Mouse (Mus musculus): ENCODE measurements around the gene Plp2.
A peak's percentile ranks its signal among the peaks of the same experiment; 100 is the strongest.
"Not testable (repeated sequence)": the region's sequence is repeated elsewhere in the genome, so short reads cannot be mapped to it uniquely, and the experiment has no call there.

Plp2 gene

GRCm38 (mm10) chrX:7670921-7671623, at the start of gene Plp2:
Gene Plp2, minus strand, starts transcription at chrX:7671390.
- no peak for DNase-seq (ENCODE audit: low read depth, low spot score)

- DNase-seq (ENCODE audit: low read depth, low spot score), result not testable (repeated sequence)
Observed at GRCm38 (mm10) chrX:7716058-7716457, 44.9 kb upstream of the Plp2 start.

GRCm38 (mm10) chrX:7714135-7714899, 43.1 kb upstream of the Plp2 start, which contains the start of gene Wdr45:
Gene Wdr45, plus strand, starts transcription at chrX:7714333.
- peak; percentile 95 for DNase-seq (ENCODE audit: low read depth, low spot score)

- not testable (repeated sequence) for DNase-seq (ENCODE audit: low read depth, low spot score)
Observed at GRCm38 (mm10) chrX:7713764-7714134, 42.6 kb upstream of the Plp2 start.

GRCm38 (mm10) chrX:7696954-7697381, 25.8 kb upstream of the Plp2 start, which contains the start of gene Gpkow:
Gene Gpkow, plus strand, starts transcription at chrX:7697131.
- peak; percentile 94 for DNase-seq (ENCODE audit: low read depth, low spot score)

- no peak for DNase-seq (ENCODE audit: low read depth, low spot score)
Observed at GRCm38 (mm10) chrX:7696520-7696919, 25.3 kb upstream of the Plp2 start.

GRCm38 (mm10) chrX:7692862-7693261, 21.7 kb upstream of the Plp2 start:
- no peak for DNase-seq (ENCODE audit: low read depth, low spot score)

GRCm38 (mm10) chrX:7690486-7690885, 19.3 kb upstream of the Plp2 start:
- DNase-seq (ENCODE audit: low read depth, low spot score), result no peak

- DNase-seq (ENCODE audit: low read depth, low spot score), result no peak
Observed at GRCm38 (mm10) chrX:7688321-7688720, 17.1 kb upstream of the Plp2 start.

- DNase-seq (ENCODE audit: low read depth, low spot score), result no peak
Observed at GRCm38 (mm10) chrX:7680864-7681263, 9.7 kb upstream of the Plp2 start, which contains the start of gene Magix. Gene Magix, minus strand, starts transcription at chrX:7681251.

GRCm38 (mm10) chrX:7680057-7680412, 8.8 kb upstream of the Plp2 start:
- DNase-seq (ENCODE audit: low read depth, low spot score), result no peak

GRCm38 (mm10) chrX:7679405-7680056, 8.3 kb upstream of the Plp2 start:
- DNase-seq (ENCODE audit: low read depth, low spot score), result peak; percentile 58

- DNase-seq (ENCODE audit: low read depth, low spot score), result no peak
Observed at GRCm38 (mm10) chrX:7678986-7679385, 7.8 kb upstream of the Plp2 start.

GRCm38 (mm10) chrX:7675001-7675380, 3.8 kb upstream of the Plp2 start:
- no peak for DNase-seq (ENCODE audit: low read depth, low spot score)

GRCm38 (mm10) chrX:7674284-7675000, 3.3 kb upstream of the Plp2 start:
- no peak for DNase-seq (ENCODE audit: low read depth, low spot score)

GRCm38 (mm10) chrX:7673578-7674281, 2.5 kb upstream of the Plp2 start:
- DNase-seq (ENCODE audit: low read depth, low spot score), result no peak

GRCm38 (mm10) chrX:7672739-7673138, 1.5 kb upstream of the Plp2 start:
- DNase-seq (ENCODE audit: low read depth, low spot score), result no peak

- DNase-seq (ENCODE audit: low read depth, low spot score), result no peak
Observed at GRCm38 (mm10) chrX:7670390-7670881, 754 bp downstream of the Plp2 start.

- DNase-seq (ENCODE audit: low read depth, low spot score), result no peak
Observed at GRCm38 (mm10) chrX:7665739-7666502, 5.3 kb downstream of the Plp2 start.

- no peak for DNase-seq (ENCODE audit: low read depth, low spot score)
Observed at GRCm38 (mm10) chrX:7664791-7665190, 6.4 kb downstream of the Plp2 start.

All from telencephalon, adult 2 months (tissue).